Mouse (Mus musculus): ENCODE results near the gene P3h2.

The P3h2 gene

GRCm38 (mm10) chr16:26070376-26070775, 35.2 kb downstream of the P3h2 start:
- in situ Hi-C loops (cut with MboI, MseI) = no loop called here

- in situ Hi-C loops (cut with MboI, MseI) = no loop called here
Observed at GRCm38 (mm10) chr16:26065060-26065459, 40.5 kb downstream of the P3h2 start.

- in situ Hi-C loops (cut with MboI, MseI) = no loop called here
Observed at GRCm38 (mm10) chr16:26060239-26061085, 45.1 kb downstream of the P3h2 start.

- in situ Hi-C loops (cut with MboI, MseI) = no loop called here
Observed at GRCm38 (mm10) chr16:26053631-26054030, 52.0 kb downstream of the P3h2 start.

GRCm38 (mm10) chr16:26049393-26050087, 56.0 kb downstream of the P3h2 start:
- in situ Hi-C loops (cut with MboI, MseI) = loop anchor here (10.0 kb wide), 1 partner anchor 1105 kb away; no protein-coding TSS in a partner anchor

GRCm38 (mm10) chr16:26047870-26048269, 57.7 kb downstream of the P3h2 start:
- in situ Hi-C loops (cut with MboI, MseI) = loop anchor here (10.0 kb wide), 1 partner anchor 1103 kb away; no protein-coding TSS in a partner anchor

GRCm38 (mm10) chr16:26047396-26047795, 58.2 kb downstream of the P3h2 start:
- in situ Hi-C loops (cut with MboI, MseI) = loop anchor here (10.0 kb wide), 1 partner anchor 1103 kb away; no protein-coding TSS in a partner anchor

- in situ Hi-C loops (cut with MboI, MseI) = loop anchor here (10.0 kb wide), 1 partner anchor 1097 kb away; no protein-coding TSS in a partner anchor
Observed at GRCm38 (mm10) chr16:26041929-26042303, 63.7 kb downstream of the P3h2 start.

- in situ Hi-C loops (cut with MboI, MseI) = loop anchor here (10.0 kb wide), 1 partner anchor 1096 kb away; no protein-coding TSS in a partner anchor
Observed at GRCm38 (mm10) chr16:26041021-26041928, 64.3 kb downstream of the P3h2 start.

GRCm38 (mm10) chr16:26039320-26039719, 66.3 kb downstream of the P3h2 start:
- in situ Hi-C loops (cut with MboI, MseI) = loop anchor here (10.0 kb wide), 1 partner anchor 495 kb away; no protein-coding TSS in a partner anchor

- in situ Hi-C loops (cut with MboI, MseI) = loop anchor here (10.0 kb wide), 1 partner anchor 491 kb away; no protein-coding TSS in a partner anchor
Observed at GRCm38 (mm10) chr16:26035525-26035924, 70.1 kb downstream of the P3h2 start.

- in situ Hi-C loops (cut with MboI, MseI) = loop anchor here (10.0 kb wide), 1 partner anchor 490 kb away; no protein-coding TSS in a partner anchor
Observed at GRCm38 (mm10) chr16:26035079-26035478, 70.5 kb downstream of the P3h2 start.

- in situ Hi-C loops (cut with MboI, MseI) = loop anchor here (10.0 kb wide), 1 partner anchor 485 kb away; no protein-coding TSS in a partner anchor
Observed at GRCm38 (mm10) chr16:26029424-26030012, 76.1 kb downstream of the P3h2 start.

GRCm38 (mm10) chr16:26026416-26026815, 79.2 kb downstream of the P3h2 start:
- in situ Hi-C loops (cut with MboI, MseI) = no loop called here

- in situ Hi-C loops (cut with MboI, MseI) = no loop called here
Observed at GRCm38 (mm10) chr16:26024543-26024942, 81.0 kb downstream of the P3h2 start.

GRCm38 (mm10) chr16:26023352-26023751, 82.2 kb downstream of the P3h2 start:
- in situ Hi-C loops (cut with MboI, MseI) = no loop called here

- in situ Hi-C loops (cut with MboI, MseI) = no loop called here
Observed at GRCm38 (mm10) chr16:26021759-26022158, 83.8 kb downstream of the P3h2 start.

- in situ Hi-C loops (cut with MboI, MseI) = no loop called here
Observed at GRCm38 (mm10) chr16:26005811-26006210, 99.8 kb downstream of the P3h2 start.

GRCm38 (mm10) chr16:26003261-26003660, 102.3 kb downstream of the P3h2 start:
- in situ Hi-C loops (cut with MboI, MseI) = no loop called here

- in situ Hi-C loops (cut with MboI, MseI) = no loop called here
Observed at GRCm38 (mm10) chr16:26002848-26003247, 102.7 kb downstream of the P3h2 start.

GRCm38 (mm10) chr16:25994605-25995004, 111.0 kb downstream of the P3h2 start:
- in situ Hi-C loops (cut with MboI, MseI) = no loop called here

Measured in T-helper 2 cell (primary cell).